Mouse (Mus musculus) left cerebral cortex, postnatal 36 days (tissue): ENCODE results near the gene Cenpm. TPM values are rescaled to one million over a fixed set of nuclear protein-coding genes. Genes with fewer than 3 reads are reported as not detected.
"Not testable (repeated sequence)": the region's sequence is repeated elsewhere in the genome, so short reads cannot be mapped to it uniquely, and the experiment has no call there.

Source experiments
- DNase-seq, 2 experiments: peaks; one replicate each; pipeline ENCODE4 v3.0.0; 2021 to 2022; ENCODE audit warnings: low spot score in 2 of 2, mixed read lengths in 1 of 2
- intact Hi-C: fragments of 180-260 bp; cut with DNase I; formaldehyde crosslinking; loops from one replicate; pipeline ENCODE4 v1.15.1; 2025
- total RNA-seq, 2 experiments: library from RNA; stranded (reverse); gene quantifications; 2 replicates each; pipeline ENCODE4 v1.2.3; 2021

The Cenpm gene
- total RNA-seq, 2 experiments from 2014 or later, result 3.1 to 4.1 TPM

GRCm38 (mm10) chr15:82247131-82247776 is 2.7 kb upstream of the Cenpm start:
- intact Hi-C loops, result no loop called here

GRCm38 (mm10) chr15:82244805-82245161 is 235 bp upstream of the Cenpm start:
- intact Hi-C loops, DNase-seq: not testable (repeated sequence)

More at GRCm38 (mm10) chr15:82247131-82247776, 2.7 kb upstream of the Cenpm start:
- DNase-seq, result no peak

GRCm38 (mm10) chr15:82243742-82244114 is 820 bp downstream of the Cenpm start:
- DNase-seq, result no peak
- intact Hi-C loops, result no loop called here

- DNase-seq, result no peak
- intact Hi-C loops, result no loop called here
Observed at GRCm38 (mm10) chr15:82243311-82243710, 1.2 kb downstream of the Cenpm start.

GRCm38 (mm10) chr15:82236565-82236964 is 8.0 kb downstream of the Cenpm start:
- DNase-seq, result peak; percentile 80 to 83
- intact Hi-C loops, result loop anchor here (1.0 to 5.0 kb wide), 3 partner anchors 97 to 172 kb away; no protein-coding TSS in a partner anchor

GRCm38 (mm10) chr15:82235661-82236060 is 8.9 kb downstream of the Cenpm start:
- intact Hi-C loops, result loop anchor here (1.0 to 5.0 kb wide), 3 partner anchors 96 to 171 kb away; no protein-coding TSS in a partner anchor
- no peak for DNase-seq

- no peak for DNase-seq
- intact Hi-C loops, result no loop called here
Observed at GRCm38 (mm10) chr15:82232651-82233050, 11.9 kb downstream of the Cenpm start.

GRCm38 (mm10) chr15:82231591-82232378 is 12.8 kb downstream of the Cenpm start:
- DNase-seq, result peak in 1 of 2 experiments; percentile 39
- intact Hi-C loops, result no loop called here

GRCm38 (mm10) chr15:82231100-82231499 is 13.4 kb downstream of the Cenpm start:
- intact Hi-C loops, result no loop called here
- no peak for DNase-seq

GRCm38 (mm10) chr15:82230098-82230611 is 14.4 kb downstream of the Cenpm start:
- intact Hi-C loops, result no loop called here
- no peak for DNase-seq

GRCm38 (mm10) chr15:82229542-82230045 is 15.0 kb downstream of the Cenpm start:
- no peak for DNase-seq
- intact Hi-C loops, result no loop called here

- DNase-seq, result no peak
- intact Hi-C loops, result no loop called here
Observed at GRCm38 (mm10) chr15:82225769-82226168, 18.8 kb downstream of the Cenpm start.

GRCm38 (mm10) chr15:82224602-82225215 is 19.8 kb downstream of the Cenpm start:
- no peak for DNase-seq
- intact Hi-C loops, result no loop called here

- DNase-seq, result no peak
- intact Hi-C loops, result no loop called here
Observed at GRCm38 (mm10) chr15:82223657-82224601, 20.6 kb downstream of the Cenpm start, which contains the start of gene Tnfrsf13c. Tnfrsf13c (minus strand) TSS chr15:82224369.

- no peak for DNase-seq
- intact Hi-C loops, result no loop called here
Observed at GRCm38 (mm10) chr15:82223251-82223650, 21.3 kb downstream of the Cenpm start.

GRCm38 (mm10) chr15:82221104-82221860 is 23.3 kb downstream of the Cenpm start:
- no peak for DNase-seq
- intact Hi-C loops, result no loop called here

GRCm38 (mm10) chr15:82220003-82220675 is 24.4 kb downstream of the Cenpm start:
- DNase-seq, result no peak
- intact Hi-C loops, result no loop called here
